Mouse (Mus musculus): ENCODE results near the gene Ip6k1. TPM values are rescaled to one million over a fixed set of nuclear protein-coding genes. Genes with fewer than 3 reads are reported as not detected.
A peak's percentile ranks its signal among the peaks of the same experiment; 100 is the strongest.

Ip6k1 gene
- total RNA-seq, 2 experiments from 2014 or later = 172 to 174 TPM

DNA sequence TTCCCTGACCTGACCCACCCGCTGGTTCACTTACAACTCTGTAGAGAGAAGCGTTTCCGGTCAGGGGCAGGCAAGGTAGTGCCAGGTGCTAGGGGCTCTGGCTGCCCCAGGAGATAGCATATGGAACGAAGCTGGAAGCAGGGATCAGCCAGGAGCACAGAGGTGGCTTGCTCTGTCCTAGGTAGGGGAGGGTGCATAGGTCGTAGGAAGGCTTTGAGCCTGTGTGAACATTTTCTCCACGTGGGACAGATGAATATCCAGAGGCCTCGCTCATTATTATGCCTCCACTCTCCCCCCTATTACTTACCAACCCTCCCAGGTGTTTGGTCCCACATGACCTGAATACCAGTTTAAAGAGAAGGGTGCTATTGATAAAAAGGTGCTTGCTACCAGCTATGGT, 50.1 kb downstream of the Ip6k1 start:
- intact Hi-C loops (cut with DNase I) = loop anchor here (5.0 kb wide), 1 partner anchor 90 kb away; no protein-coding TSS in a partner anchor

DNA sequence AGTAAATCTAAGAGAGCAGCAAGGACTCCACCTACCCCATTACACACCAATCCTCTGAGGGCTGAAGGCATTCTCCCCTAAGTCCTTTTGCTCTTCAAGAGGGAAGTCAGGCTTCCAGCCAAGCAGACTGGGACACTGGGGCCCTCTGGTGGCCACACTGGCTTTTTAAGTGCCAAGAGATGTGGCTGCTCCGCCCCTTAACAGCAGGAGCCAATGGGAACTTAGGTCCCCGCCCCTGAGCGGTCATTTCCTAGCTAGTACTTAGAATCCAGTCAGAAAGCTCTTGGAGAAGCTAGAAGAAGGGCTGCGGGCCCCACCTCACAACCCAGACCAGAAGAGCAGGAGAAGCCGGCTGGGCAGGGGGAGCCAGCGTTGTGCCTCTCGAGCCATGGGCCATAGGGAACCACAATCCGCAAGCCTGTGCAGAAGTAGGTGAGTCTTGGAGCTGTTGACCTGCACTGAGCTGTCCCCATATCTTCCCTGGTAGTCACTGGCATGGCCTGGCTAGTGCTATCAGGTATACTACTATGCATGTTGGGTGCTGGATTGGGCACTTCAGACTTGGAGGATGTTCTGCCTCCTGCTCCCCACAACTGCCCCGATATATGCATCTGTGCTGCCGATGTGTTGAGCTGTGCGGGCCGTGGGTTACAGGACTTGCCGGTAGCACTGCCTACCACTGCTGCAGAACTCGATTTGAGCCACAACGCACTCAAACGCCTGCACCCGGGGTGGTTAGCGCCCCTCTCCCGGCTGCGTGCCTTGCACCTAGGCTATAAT, 50.8 kb downstream of the Ip6k1 start, which contains the start of gene Amigo3:
Amigo3 (plus strand) TSS at position 275 of the 780 bp plus-strand sequence.
- intact Hi-C loops (cut with DNase I) = loop anchor here (5.0 kb wide), 1 partner anchor 91 kb away; no protein-coding TSS in a partner anchor
- peak; percentile 95 to 96 for DNase-seq (ENCODE audit: extremely low spot score in 1 of 2, low spot score in 2 of 2)

More for the DNA sequence above, 50.1 kb downstream of the Ip6k1 start:
- no peak for DNase-seq (ENCODE audit: extremely low spot score in 1 of 2, low spot score in 2 of 2)

DNA sequence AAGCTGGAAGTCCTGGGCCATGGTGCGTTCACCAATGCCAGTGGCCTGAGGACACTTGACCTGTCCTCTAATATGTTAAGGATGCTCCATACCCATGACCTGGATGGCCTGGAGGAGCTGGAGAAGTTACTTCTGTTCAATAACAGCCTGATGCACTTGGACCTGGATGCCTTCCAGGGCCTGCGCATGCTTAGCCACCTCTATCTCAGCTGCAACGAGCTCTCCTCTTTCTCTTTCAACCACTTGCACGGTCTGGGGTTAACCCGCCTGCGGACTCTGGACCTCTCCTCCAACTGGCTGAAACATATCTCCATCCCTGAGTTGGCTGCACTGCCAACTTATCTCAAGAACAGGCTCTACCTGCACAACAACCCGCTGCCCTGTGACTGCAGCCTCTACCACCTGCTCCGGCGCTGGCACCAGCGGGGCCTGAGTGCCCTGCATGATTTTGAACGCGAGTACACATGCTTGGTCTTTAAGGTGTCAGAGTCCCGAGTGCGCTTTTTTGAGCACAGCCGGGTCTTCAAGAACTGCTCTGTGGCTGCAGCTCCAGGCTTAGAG, 51.4 kb downstream of the Ip6k1 start:
- intact Hi-C loops (cut with DNase I) = loop anchor here (5.0 kb wide), 1 partner anchor 91 kb away; no protein-coding TSS in a partner anchor
- no peak for DNase-seq (ENCODE audit: extremely low spot score in 1 of 2, low spot score in 2 of 2)

DNA sequence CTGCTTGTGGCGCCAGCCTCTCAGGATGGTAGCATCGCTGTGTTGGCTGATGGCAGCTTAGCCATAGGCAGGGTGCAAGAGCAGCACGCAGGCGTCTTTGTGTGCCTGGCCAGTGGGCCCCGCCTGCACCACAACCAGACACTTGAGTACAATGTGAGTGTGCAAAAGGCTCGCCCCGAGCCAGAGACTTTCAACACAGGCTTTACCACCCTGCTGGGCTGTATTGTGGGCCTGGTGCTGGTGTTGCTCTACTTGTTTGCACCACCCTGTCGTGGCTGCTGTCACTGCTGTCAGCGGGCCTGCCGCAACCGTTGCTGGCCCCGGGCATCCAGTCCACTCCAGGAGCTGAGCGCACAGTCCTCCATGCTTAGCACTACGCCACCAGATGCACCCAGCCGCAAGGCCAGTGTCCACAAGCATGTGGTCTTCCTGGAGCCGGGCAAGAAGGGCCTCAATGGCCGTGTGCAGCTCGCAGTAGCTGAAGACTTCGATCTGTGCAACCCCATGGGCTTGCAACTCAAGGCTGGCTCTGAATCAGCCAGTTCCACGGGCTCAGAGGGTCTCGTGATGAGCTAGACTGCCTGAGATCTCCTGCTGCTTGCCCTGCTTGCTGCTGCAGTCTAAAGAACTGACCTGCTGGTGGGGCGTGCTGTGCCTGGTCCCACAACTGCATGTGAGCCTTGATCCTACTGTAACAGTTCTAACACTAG, 52.2 kb downstream of the Ip6k1 start:
- intact Hi-C loops (cut with DNase I) = loop anchor here (5.0 kb wide), 1 partner anchor 92 kb away; no protein-coding TSS in a partner anchor
- no peak for DNase-seq (ENCODE audit: extremely low spot score in 1 of 2, low spot score in 2 of 2)

DNA sequence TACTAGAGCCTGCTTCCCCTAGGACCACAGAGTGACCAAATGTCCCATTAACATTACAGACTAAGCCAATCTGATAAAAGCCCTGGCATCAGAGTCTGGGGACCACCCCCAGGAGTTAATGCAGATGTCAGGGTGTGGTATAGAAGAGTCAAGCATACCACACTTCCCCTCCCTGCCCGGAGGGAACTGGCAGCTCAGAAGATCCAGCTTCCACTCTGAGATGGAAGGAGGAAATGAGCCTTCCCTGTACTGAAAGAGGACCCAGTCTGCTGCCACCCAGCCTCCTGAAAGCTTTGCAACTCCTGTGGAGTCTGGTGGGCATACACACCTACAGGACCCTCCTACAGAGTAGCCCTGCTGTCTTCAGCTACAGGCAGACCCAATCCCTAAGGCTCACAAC, 52.8 kb downstream of the Ip6k1 start:
- intact Hi-C loops (cut with DNase I) = no loop called here

DNA sequence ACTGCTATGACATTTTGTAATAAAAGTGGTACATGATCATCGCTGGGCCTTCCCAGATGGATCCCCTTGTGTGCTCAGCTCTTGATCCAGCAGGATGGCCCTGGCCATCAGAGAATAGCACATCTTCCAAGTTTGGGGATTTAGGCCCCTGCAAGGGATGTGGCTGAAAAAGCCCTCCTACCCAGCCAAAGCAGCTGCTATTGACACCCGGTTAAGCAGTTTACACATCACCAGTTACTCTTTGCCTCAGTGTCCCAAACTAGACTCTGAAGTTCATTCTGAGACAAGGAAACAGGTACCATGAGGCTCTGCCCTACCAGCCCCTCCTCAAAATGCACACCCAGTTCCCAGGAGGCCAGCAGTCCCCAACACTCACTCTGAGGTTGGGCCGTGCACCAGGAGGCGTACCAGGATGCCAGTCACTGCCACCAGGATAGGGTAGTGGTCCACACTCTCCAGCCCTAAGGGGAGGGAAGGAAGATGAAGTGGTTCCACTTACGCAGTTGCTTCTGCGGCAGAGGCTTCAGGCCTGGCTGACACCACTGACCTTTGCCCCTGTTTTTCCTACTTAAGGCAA, 53.4 kb downstream of the Ip6k1 start:
- intact Hi-C loops (cut with DNase I) = no loop called here
- no peak for DNase-seq (ENCODE audit: extremely low spot score in 1 of 2, low spot score in 2 of 2)

More for the DNA sequence above, 52.8 kb downstream of the Ip6k1 start:
- DNase-seq (ENCODE audit: extremely low spot score in 1 of 2, low spot score in 2 of 2) = no peak

DNA sequence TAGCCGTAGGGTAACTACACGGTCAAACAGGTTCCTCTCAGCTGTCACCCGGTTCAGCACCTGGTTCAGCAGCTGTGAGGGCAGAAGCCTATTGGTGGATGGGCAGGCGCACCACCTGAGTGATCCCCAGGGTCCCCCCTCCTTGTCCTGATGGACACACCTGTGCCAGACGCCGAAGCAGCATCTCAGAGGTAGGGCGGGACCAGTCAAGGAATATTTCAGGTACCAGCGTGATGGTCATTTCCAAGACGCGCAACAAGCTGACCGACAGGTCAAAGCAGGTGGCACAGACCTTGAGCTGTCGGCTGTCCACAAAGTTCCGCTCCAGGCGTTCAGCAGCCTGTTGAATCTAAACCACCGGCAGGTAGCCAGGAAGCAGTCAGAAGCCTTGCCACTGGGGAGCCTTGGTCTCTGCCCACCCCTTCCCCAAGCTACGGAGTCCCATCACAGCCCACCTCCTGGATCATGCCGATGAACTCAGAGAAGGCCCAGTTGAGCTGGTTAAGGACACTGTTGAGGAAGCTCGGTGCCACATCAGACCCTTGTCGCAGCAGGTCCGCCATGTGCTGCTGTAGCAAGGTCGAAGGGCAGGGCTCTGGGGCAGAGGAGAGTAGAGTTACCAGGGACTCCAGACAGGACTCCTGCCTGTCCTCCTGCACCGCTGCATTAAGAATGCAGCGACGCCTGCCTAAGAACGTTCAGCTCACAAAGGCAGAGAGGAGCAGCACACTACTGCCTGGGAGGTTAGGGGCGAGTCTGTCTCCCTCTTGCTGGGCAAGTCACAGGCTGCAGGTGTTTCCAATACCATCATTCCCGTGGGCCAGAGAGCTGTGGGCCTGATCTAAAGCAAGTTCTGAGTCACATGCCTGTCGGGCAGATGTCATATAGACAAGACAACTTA, 54.3 kb downstream of the Ip6k1 start:
- intact Hi-C loops (cut with DNase I) = no loop called here
- no peak for DNase-seq (ENCODE audit: extremely low spot score in 1 of 2, low spot score in 2 of 2)

DNA sequence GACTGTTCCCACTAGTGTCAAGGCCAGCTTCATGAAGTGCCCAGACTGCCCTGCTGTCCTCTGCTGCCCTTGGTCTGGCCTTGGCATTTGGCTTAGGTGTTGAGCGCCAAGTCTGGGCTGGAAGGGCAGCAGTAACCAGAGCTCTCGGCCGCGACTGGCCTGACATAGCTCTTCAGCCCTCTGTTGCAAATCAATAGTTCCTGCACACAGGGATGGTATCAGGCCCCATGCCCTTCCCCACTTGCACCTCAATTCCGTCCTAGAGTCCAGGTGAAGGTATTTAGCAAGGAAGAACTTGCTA, 54.9 kb downstream of the Ip6k1 start:
- intact Hi-C loops (cut with DNase I) = no loop called here
- no peak for DNase-seq (ENCODE audit: extremely low spot score in 1 of 2, low spot score in 2 of 2)

DNA sequence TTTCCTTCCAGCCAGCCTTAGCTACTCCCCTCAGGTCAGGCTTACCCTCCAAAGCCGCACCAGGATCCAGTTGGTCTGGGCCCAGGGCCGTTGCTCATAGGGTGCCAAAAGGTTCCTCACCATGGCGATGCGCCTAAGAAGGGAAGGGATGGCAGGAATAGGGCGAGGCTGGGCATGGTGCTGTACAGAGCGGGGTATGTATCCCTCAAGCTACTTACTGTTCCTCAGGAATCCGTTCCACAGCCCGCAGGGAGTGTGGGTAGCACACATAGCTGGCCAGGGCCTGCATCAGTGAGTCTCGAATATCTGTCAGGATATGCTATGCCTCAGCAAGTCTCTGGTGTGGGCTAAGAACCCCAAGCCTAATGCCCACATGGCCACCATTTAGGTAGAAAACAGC, 56.0 kb downstream of the Ip6k1 start:
- DNase-seq (ENCODE audit: extremely low spot score in 1 of 2, low spot score in 2 of 2) = peak in 1 of 2 experiments; percentile 19
- intact Hi-C loops (cut with DNase I) = no loop called here

DNA sequence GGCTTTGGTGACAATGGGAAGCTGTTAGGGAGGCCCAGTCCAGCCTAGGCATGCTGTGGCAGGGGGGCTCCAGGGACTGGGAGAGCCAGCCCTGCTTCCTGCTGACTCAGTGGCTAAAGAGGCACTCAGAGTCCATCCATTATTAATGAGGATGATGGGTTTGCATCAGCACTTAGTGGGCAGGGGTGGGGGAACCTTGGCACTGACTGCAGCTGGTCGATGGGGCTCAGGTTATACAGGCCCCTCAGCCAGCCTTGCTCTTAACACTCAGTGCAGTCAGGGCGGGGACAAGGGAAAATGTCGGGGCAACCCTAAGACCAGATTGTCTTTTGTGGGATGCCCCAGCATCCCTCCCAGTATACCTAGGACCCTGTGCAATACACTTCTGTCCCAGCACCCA, 59.8 kb downstream of the Ip6k1 start:
- DNase-seq (ENCODE audit: extremely low spot score in 1 of 2, low spot score in 2 of 2) = peak in 1 of 2 experiments; percentile 15
- intact Hi-C loops (cut with DNase I) = no loop called here

DNA sequence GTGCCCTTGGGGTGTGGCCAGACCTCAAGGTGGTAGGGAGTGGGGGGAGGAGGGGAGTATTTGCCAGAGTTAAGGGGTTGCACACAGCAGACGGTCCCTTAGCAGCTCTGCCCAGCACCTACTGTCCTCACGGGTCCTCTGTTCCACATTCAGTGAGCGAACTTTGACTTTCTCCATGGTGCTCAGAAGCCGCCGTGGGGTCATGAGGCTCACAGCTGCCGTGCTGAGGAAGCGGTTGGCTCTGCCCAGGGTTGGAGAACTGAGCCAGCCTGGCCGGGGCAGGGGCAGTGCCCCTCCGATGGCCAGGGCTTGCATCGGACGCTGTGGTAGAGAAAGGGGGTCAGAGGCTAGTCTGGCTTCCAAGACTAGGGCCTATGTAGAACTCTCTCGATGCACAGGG, 61.1 kb downstream of the Ip6k1 start:
- no peak for DNase-seq (ENCODE audit: extremely low spot score in 1 of 2, low spot score in 2 of 2)
- intact Hi-C loops (cut with DNase I) = no loop called here

DNA sequence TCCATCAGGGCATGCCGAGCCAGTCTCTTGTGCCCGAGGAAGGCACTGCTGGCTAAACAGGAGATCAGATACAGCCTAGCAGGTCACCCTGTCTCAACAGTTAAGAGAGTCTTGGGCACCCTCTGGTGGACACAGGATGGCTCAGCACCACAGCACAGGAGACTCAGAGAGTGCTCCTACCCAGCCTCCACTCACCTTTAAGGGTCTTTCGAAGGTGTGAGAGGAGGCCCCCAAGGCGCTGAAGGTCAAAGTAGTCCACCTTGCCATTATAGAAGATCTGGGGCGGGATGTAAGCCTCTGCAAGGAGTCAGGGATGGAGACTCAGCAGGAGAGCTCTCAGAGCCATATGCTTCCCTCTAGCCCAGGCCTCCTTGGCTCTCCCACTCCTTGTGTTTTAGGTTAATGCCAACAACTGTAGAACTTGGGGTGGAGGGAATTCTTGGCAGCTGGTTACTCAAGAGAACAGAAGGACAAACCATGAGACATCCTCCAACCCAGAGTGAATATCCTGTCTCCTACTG, 63.2 kb downstream of the Ip6k1 start:
- intact Hi-C loops (cut with DNase I) = loop anchor here (5.0 kb wide), 2 partner anchors 103 to 163 kb away; no protein-coding TSS in a partner anchor
- DNase-seq (ENCODE audit: extremely low spot score in 1 of 2, low spot score in 2 of 2) = peak in 1 of 2 experiments; percentile 67

DNA sequence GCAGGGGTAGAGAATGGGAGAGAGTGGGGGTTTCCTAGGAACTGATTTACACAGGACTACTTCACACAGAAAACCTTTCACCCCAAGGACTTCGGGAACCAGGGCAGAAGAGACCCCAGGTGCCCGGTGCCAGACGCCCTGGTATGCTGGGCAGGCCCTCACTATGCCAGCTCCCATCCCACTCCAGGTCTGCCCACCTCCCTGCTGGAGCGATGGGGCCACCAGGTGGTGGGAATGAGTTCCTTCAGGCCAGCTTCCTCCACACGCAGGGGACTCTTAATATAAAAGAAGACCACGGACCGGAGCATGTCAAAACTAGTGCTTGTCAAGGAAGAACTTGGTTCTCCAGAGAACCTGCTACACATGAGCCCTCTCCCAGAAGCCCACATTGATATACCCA, 64.9 kb downstream of the Ip6k1 start:
- DNase-seq (ENCODE audit: extremely low spot score in 1 of 2, low spot score in 2 of 2) = no peak
- intact Hi-C loops (cut with DNase I) = loop anchor here (5.0 kb wide), 2 partner anchors 105 to 165 kb away; no protein-coding TSS in a partner anchor

DNA sequence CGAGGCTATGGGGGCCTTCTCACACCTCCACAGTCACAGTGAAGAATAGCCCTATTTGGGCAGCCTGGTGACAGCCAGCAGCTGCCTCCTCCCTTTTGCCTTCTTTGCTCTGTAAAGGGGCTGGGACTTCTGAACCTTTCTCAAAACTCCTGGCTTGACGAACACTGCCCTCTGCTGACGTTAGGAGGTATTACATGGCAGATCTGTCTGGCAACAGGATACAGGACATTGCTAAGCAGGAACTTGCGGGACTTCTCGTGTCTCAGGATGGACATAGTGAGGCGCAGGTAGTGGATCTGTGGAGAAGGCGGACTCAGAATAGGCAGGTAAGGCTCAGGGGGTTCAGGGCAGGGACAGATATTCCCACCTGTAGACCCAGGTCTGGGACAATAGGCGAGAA, 65.6 kb downstream of the Ip6k1 start:
- peak; percentile 79 to 81 for DNase-seq (ENCODE audit: extremely low spot score in 1 of 2, low spot score in 2 of 2)
- intact Hi-C loops (cut with DNase I) = loop anchor here (5.0 kb wide), 2 partner anchors 106 to 166 kb away; no protein-coding TSS in a partner anchor

DNA sequence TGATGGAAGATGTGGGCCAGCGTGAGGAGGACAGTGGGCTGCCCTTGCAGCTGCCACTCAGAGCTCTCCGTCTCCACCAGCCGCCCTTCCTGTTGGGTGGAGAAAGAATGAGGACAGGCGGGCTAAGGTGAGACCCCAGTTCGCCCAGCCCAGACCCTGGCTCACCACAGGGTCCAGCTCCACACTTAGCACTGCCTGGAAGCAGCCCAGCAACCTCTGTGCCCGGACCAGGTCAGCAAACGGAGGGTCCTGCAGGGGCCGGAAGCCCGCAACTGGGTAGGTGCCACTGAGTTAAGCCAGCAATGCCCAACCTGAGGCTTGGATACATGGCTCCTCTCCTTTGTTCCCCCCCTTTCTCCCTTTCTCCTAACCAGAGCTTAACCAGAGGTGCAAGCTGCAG, 66.7 kb downstream of the Ip6k1 start:
- intact Hi-C loops (cut with DNase I) = loop anchor here (5.0 kb wide), 2 partner anchors 107 to 167 kb away; no protein-coding TSS in a partner anchor

DNA sequence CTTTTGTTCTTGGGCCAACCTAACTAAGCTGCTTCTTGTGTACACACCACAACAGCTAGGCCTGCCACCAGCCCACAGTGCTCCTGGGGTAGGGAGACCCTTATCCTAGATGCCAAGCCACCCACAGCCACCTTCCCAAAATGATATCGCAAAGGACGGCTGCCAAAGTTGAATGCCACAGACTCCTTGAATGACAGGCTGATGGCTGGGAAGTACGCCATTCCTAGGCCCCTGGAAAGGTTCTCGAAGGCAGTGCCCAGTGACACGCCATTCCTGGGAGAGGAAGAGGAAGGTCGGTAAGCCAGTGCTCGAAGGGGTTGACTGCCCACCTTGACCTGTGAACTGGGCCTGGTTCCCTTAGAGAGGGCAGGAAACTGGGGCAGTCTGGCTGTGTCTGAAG, 67.2 kb downstream of the Ip6k1 start:
- intact Hi-C loops (cut with DNase I) = loop anchor here (5.0 kb wide), 2 partner anchors 107 to 167 kb away; no protein-coding TSS in a partner anchor
- DNase-seq (ENCODE audit: extremely low spot score in 1 of 2, low spot score in 2 of 2) = no peak

More for the DNA sequence above, 66.7 kb downstream of the Ip6k1 start:
- no peak for DNase-seq (ENCODE audit: extremely low spot score in 1 of 2, low spot score in 2 of 2)

DNA sequence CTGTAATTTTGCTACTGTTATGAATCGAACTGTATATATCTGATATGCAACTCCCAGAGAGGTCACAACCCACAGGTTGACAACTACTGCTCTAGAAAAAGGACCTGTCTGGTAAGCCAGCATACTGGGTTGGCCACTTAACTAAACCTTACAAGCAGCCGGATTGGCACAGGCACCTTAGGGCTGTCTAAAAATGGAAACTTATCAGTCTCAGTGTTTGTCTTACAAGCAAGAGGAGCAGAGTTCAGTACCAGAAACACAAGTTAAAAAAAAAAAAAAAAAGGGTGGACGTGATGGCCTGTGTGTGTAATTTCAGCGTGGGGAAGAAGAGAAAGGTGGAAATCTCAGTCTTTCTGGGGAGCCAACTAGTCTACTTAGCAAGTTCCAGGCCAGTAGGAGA, 69.5 kb downstream of the Ip6k1 start:
- DNase-seq (ENCODE audit: extremely low spot score in 1 of 2, low spot score in 2 of 2) = no peak
- intact Hi-C loops (cut with DNase I) = no loop called here

DNA sequence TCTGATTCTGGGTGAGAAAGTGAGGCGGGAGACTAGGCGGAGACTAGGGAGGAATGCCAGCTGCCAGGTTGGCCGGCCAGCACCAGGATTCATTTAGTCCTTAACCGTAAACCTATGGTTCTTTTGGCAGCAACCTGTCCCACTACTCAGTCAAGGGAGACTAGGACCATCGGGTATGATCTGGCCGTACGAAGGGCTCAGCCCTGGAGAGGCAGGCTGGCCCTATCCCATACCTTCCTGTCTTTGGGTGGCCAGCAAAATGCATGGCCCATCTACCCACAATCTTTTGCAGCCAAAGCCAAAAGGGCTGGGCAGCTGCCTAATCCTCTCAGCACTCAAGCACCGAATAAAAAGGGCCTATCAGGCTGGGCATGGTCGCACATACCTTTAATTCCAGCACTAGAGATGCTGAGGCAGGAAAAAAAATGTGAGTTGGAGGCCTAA, 70.2 kb downstream of the Ip6k1 start:
- intact Hi-C loops (cut with DNase I) = no loop called here
- no peak for DNase-seq (ENCODE audit: extremely low spot score in 1 of 2, low spot score in 2 of 2)

Measured in left cerebral cortex, postnatal 10 days (tissue).